Mouse (Mus musculus) embryonic fibroblast, embryonic 13.5 days (primary cell): ENCODE measurements around the gene Tmem26.

Experiments used
- CTCF ChIP-seq: IDR thresholded peaks from 2 replicates; pipeline ENCODE4 v1.5.1; 2011; ENCODE audit warnings: mild to moderate bottlenecking, control low read depth, low read length, moderate library complexity, borderline replicate concordance; ENCODE audit not compliant: insufficient read depth
- POLR2A ChIP-seq: IDR thresholded peaks from 2 replicates; pipeline ENCODE4 v1.6.1; 2011; ENCODE audit warnings: low read depth, mild to moderate bottlenecking, control low read depth, low read length, moderate library complexity

DNA sequence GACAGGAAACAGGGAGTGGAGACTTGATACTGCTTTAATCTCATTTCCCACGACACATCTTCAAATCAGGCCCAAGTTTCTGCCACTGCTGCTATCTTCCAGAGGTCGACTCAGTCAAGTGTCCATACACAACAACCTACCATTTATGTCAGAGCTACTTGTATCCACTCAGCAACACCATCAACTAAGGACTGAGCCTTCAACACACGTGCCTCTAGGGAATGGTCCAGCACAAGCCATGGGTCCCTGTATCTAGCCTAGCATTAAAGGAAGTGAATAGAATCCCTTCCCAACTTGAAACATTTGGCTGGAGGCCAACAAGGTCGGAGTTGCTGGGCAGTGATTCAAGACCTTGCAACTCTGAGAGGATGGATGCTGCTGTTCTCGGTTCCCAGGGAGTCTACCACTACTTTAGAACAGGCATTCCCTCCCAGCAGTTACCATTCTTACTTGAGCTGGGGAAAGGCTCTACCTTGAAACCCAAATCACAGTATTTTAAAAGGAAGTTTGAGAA lies 2.5 kb upstream of the Tmem26 start:
- TF ChIP-seq CTCF (no peak), POLR2A (no peak)
